Mouse (Mus musculus): ENCODE measurements around the gene Csrp3. TPM values are rescaled to one million over a fixed set of nuclear protein-coding genes. Genes with fewer than 3 reads are reported as not detected.

Csrp3 gene
- 100 to 1,000 TPM; 274 to 301 TPM for total RNA-seq (2021)
- long read RNA-seq, experiment 1, transcript Csrp3-201 (6 exons, 877 nt) = major isoform, 187 of 215 reads
- long read RNA-seq, experiment 1, partial matches to known transcripts = 19 of 215 reads
- long read RNA-seq, experiment 1, other reads (novel, unspliced or antisense) = 9 of 215 reads
- long read RNA-seq, experiment 2, transcript Csrp3-201 (6 exons, 877 nt) = major isoform, 144 of 164 reads
- long read RNA-seq, experiment 2, partial matches to known transcripts = 16 of 164 reads
- long read RNA-seq, experiment 2, other reads (novel, unspliced or antisense) = 4 of 164 reads

GRCm38 (mm10) chr7:48847820-48848650, at the start of gene Csrp3:
Gene Csrp3 (minus strand): TSS chr7:48848033.
- no peak for DNase-seq (ENCODE audit: low spot score in 2 of 2)

GRCm38 (mm10) chr7:48896051-48896450, 48.2 kb upstream of the Csrp3 start:
- DNase-seq (ENCODE audit: low spot score in 2 of 2) = no peak

- no peak for DNase-seq (ENCODE audit: low spot score in 2 of 2)
Observed at GRCm38 (mm10) chr7:48895475-48895874, 47.6 kb upstream of the Csrp3 start.

- no peak for DNase-seq (ENCODE audit: low spot score in 2 of 2)
Observed at GRCm38 (mm10) chr7:48894763-48895162, 46.9 kb upstream of the Csrp3 start.

- peak; percentile 31 to 49 for DNase-seq (ENCODE audit: low spot score in 2 of 2)
Observed at GRCm38 (mm10) chr7:48894152-48894551, 46.3 kb upstream of the Csrp3 start.

GRCm38 (mm10) chr7:48893093-48893492, 45.3 kb upstream of the Csrp3 start:
- DNase-seq (ENCODE audit: low spot score in 2 of 2) = no peak

GRCm38 (mm10) chr7:48891029-48891428, 43.2 kb upstream of the Csrp3 start:
- no peak for DNase-seq (ENCODE audit: low spot score in 2 of 2)

- DNase-seq (ENCODE audit: low spot score in 2 of 2) = no peak
Observed at GRCm38 (mm10) chr7:48888751-48889150, 40.9 kb upstream of the Csrp3 start.

GRCm38 (mm10) chr7:48887973-48888372, 40.1 kb upstream of the Csrp3 start:
- no peak for DNase-seq (ENCODE audit: low spot score in 2 of 2)

GRCm38 (mm10) chr7:48884266-48884611, 36.4 kb upstream of the Csrp3 start:
- no peak for DNase-seq (ENCODE audit: low spot score in 2 of 2)

GRCm38 (mm10) chr7:48883525-48884265, 35.9 kb upstream of the Csrp3 start:
- no peak for DNase-seq (ENCODE audit: low spot score in 2 of 2)

- DNase-seq (ENCODE audit: low spot score in 2 of 2) = peak in 1 of 2 experiments; percentile 38
Observed at GRCm38 (mm10) chr7:48881971-48882609, 34.3 kb upstream of the Csrp3 start.

GRCm38 (mm10) chr7:48881486-48881885, 33.7 kb upstream of the Csrp3 start, which contains the start of gene E2f8:
Gene E2f8 (minus strand): TSS chr7:48881596.
- DNase-seq (ENCODE audit: low spot score in 2 of 2) = peak; percentile 77 to 85

- DNase-seq (ENCODE audit: low spot score in 2 of 2) = peak; percentile 92 to 97
Observed at GRCm38 (mm10) chr7:48880591-48881481, 33.0 kb upstream of the Csrp3 start.

GRCm38 (mm10) chr7:48879574-48879973, 31.7 kb upstream of the Csrp3 start:
- DNase-seq (ENCODE audit: low spot score in 2 of 2) = no peak

- no peak for DNase-seq (ENCODE audit: low spot score in 2 of 2)
Observed at GRCm38 (mm10) chr7:48877786-48878390, 30.1 kb upstream of the Csrp3 start.

GRCm38 (mm10) chr7:48876526-48876925, 28.7 kb upstream of the Csrp3 start:
- DNase-seq (ENCODE audit: low spot score in 2 of 2) = peak in 1 of 2 experiments; percentile 34

- no peak for DNase-seq (ENCODE audit: low spot score in 2 of 2)
Observed at GRCm38 (mm10) chr7:48875096-48875495, 27.3 kb upstream of the Csrp3 start.

GRCm38 (mm10) chr7:48871292-48871691, 23.5 kb upstream of the Csrp3 start:
- DNase-seq (ENCODE audit: low spot score in 2 of 2) = no peak
